Mouse (Mus musculus) C2C12 (cell line): ENCODE data around the gene Oasl2.

Source experiments
- CTCF ChIP-seq: IDR thresholded peaks from one replicate; pipeline ENCODE4 v1.5.1; 2011; ENCODE audit not compliant: control insufficient read depth, insufficient read depth, insufficient read length
- MAX ChIP-seq: IDR thresholded peaks from one replicate; pipeline ENCODE4 v1.6.1; 2011; ENCODE audit warnings: mild to moderate bottlenecking, control low read depth
- USF1 ChIP-seq: IDR thresholded peaks from one replicate; pipeline ENCODE4 v1.6.1; 2011; ENCODE audit warnings: low read depth, mild to moderate bottlenecking, control low read depth, moderate library complexity

- TF ChIP-seq CTCF (no peak), USF1 (no peak), MAX (no peak)
Measured at GRCm38 (mm10) chr5:114950669-114951068, 53.9 kb downstream of the Oasl2 start.
